Comparison of ENCODE assay signal across 12 mouse cellular contexts in genomic region chr19:57099094-57099357, GRCm38 (mm10).
DNase-seq lines count a peak whose midpoint lies in the region; ATAC-seq and TF ChIP-seq lines count a peak whose summit lies in the region.
"Had no signal": no experiment of that assay in that cellular context is flagged by ENCODE, and none has a peak within 500 bp of the region (broad histone marks: within the 10 kb centered on the region; RNA-seq: fewer than 3 reads in every experiment).

No protein-coding gene starts in this region.

- no peaks in the 10 kb centered on the region for H3K27me3 ChIP-seq in forebrain, embryonic 16.5 days (replicated peaks; ENCODE audit: control insufficient read depth, insufficient read depth, low read length)
- H3K27me3 ChIP-seq in forebrain, embryonic 14.5 days (replicated peaks; ENCODE audit: control insufficient read depth, insufficient read depth, low read length) = no peaks in the 10 kb centered on the region
- no peaks in the 10 kb centered on the region for H3K27me3 ChIP-seq in kidney, postnatal 0 days (ENCODE audit: insufficient read depth, low read length)
- H3K27me3 ChIP-seq in testis, adult 2 months (ENCODE audit: control insufficient read depth, insufficient read depth, low read length) = no peaks in the 10 kb centered on the region
- H3K27me3 ChIP-seq in stomach, postnatal 0 days (ENCODE audit: control insufficient read depth, insufficient read depth, low read length) = no peaks in the 10 kb centered on the region

- H3K9ac ChIP-seq in forebrain, embryonic 16.5 days (replicated peaks; ENCODE audit: low read depth, low read length) = no peak overlapping the region
- no peak overlapping the region for H3K9ac ChIP-seq in forebrain, embryonic 14.5 days (ENCODE audit: low read length)
- H3K9ac ChIP-seq in kidney, postnatal 0 days (ENCODE audit: low read depth, low read length) = no peak overlapping the region
- H3K9ac ChIP-seq in stomach, postnatal 0 days (ENCODE audit: low read length) = no peak overlapping the region
- H3K9ac ChIP-seq: liver, embryonic 14.5 days had no signal

- H3K4me1 ChIP-seq in forebrain, embryonic 16.5 days (replicated peaks; ENCODE audit: control insufficient read depth, insufficient read depth, low read length) = peaks cover 4% of the 10 kb centered on the region; the same call in 1 of the 2 replicates
- no peaks in the 10 kb centered on the region for H3K4me1 ChIP-seq in forebrain, embryonic 14.5 days (ENCODE audit: control insufficient read depth, insufficient read depth, low read length)
- peaks cover 30% of the 10 kb centered on the region; the same call in 1 of the 2 replicates for H3K4me1 ChIP-seq in kidney, postnatal 0 days (replicated peaks; ENCODE audit: insufficient read depth, low read length)
- H3K4me1 ChIP-seq in testis, adult 2 months (ENCODE audit: control insufficient read depth, insufficient read depth, low read length) = no peaks in the 10 kb centered on the region; the same call in 1 of the 2 replicates
- H3K4me1 ChIP-seq in stomach, postnatal 0 days (replicated peaks; ENCODE audit: control insufficient read depth, insufficient read depth) = peaks cover 14% of the 10 kb centered on the region

- no peak for ATAC-seq in forebrain, embryonic 16.5 days
- ATAC-seq in forebrain, embryonic 14.5 days = no peak
- ATAC-seq in kidney, postnatal 0 days (replicated peaks; ENCODE audit: low FRiP score, low read depth) = no peak
- peak; percentile 16; the same call in 1 of the 2 replicates for ATAC-seq in stomach, postnatal 0 days (ENCODE audit: low FRiP score, low TSS enrichment)

- no peak for DNase-seq in forebrain, embryonic 14.5 days (ENCODE audit: low spot score)
- no peak for DNase-seq in kidney, postnatal 0 days (ENCODE audit: low spot score)
- DNase-seq in kidney, adult 8-10 months = no peak
- DNase-seq in testis, postnatal 14 days (ENCODE audit: low spot score) = no peak
- no peak for DNase-seq in stomach, postnatal 0 days (ENCODE audit: low spot score)
- no peak for DNase-seq in frontal cortex, postnatal 36 days (ENCODE audit: low spot score in 2 of 2)
- DNase-seq: adrenal gland, postnatal 14 days; right cerebral cortex, postnatal 14 days; thymus, postnatal 14 days had no signal

- TF ChIP-seq EP300 in stomach, postnatal 0 days (optimal IDR thresholded peaks at IDR 0.05) = no peak

- H3K27ac ChIP-seq in forebrain, embryonic 16.5 days (ENCODE audit: low read length) = peak overlapping the region; percentile 44
- no peak overlapping the region for H3K27ac ChIP-seq in forebrain, embryonic 14.5 days (ENCODE audit: low read depth, low read length)
- peak overlapping the region; percentile 67 for H3K27ac ChIP-seq in kidney, postnatal 0 days
- H3K27ac ChIP-seq in testis, adult 2 months (ENCODE audit: control insufficient read depth, insufficient read depth, low read depth, low read length) = peak overlapping the region; percentile 52
- H3K27ac ChIP-seq in stomach, postnatal 0 days (replicated peaks) = peak overlapping the region; percentile 85
- H3K27ac ChIP-seq: liver, embryonic 14.5 days had no signal

- H3K4me2 ChIP-seq in forebrain, embryonic 16.5 days (ENCODE audit: low read length) = no peak overlapping the region
- no peak overlapping the region for H3K4me2 ChIP-seq in forebrain, embryonic 14.5 days (ENCODE audit: low read length)
- H3K4me2 ChIP-seq in kidney, postnatal 0 days (ENCODE audit: low read length) = no peak overlapping the region
- H3K4me2 ChIP-seq in stomach, postnatal 0 days (replicated peaks; ENCODE audit: low read depth) = no peak overlapping the region

- no peak for TF ChIP-seq POLR2A in testis, adult 2 months (IDR thresholded peaks at IDR 0.05; ENCODE audit: control insufficient read depth, low read depth, low read length)

- WGBS in forebrain, embryonic 16.5 days = 79% methylated on average over 4 of the region's 4 CpGs
- 95% methylated on average over 4 of the region's 4 CpGs for WGBS in forebrain, embryonic 14.5 days
- WGBS in kidney, postnatal 0 days = 69% methylated on average over 4 of the region's 4 CpGs
- WGBS in stomach, postnatal 0 days = 67% methylated on average over 4 of the region's 4 CpGs

- TF ChIP-seq CTCF in kidney, postnatal 0 days (IDR thresholded peaks at IDR 0.05; ENCODE audit: low read depth) = no peak
- no peak for TF ChIP-seq CTCF in testis, adult 2 months (IDR thresholded peaks at IDR 0.05; ENCODE audit: control insufficient read depth, insufficient read depth, insufficient replicate concordance, low read depth, low read length)
- no peak for TF ChIP-seq CTCF in stomach, postnatal 0 days (IDR thresholded peaks at IDR 0.05; ENCODE audit: low read depth)

- H3K4me3 ChIP-seq in forebrain, embryonic 16.5 days (replicated peaks; ENCODE audit: low read length) = no peak overlapping the region
- no peak overlapping the region for H3K4me3 ChIP-seq in forebrain, embryonic 14.5 days (ENCODE audit: low read depth, low read length)
- no peak overlapping the region for H3K4me3 ChIP-seq in kidney, postnatal 0 days (replicated peaks; ENCODE audit: low read depth, low read length)
- H3K4me3 ChIP-seq in testis, adult 2 months (ENCODE audit: control insufficient read depth, low read depth, low read length) = no peak overlapping the region
- H3K4me3 ChIP-seq in stomach, postnatal 0 days (ENCODE audit: low read depth, low read length) = no peak overlapping the region

- H3K36me3 ChIP-seq in forebrain, embryonic 16.5 days (ENCODE audit: control insufficient read depth, insufficient read depth) = no peaks in the 10 kb centered on the region
- H3K36me3 ChIP-seq in forebrain, embryonic 14.5 days (ENCODE audit: control insufficient read depth, insufficient read depth, low read length) = no peaks in the 10 kb centered on the region
- no peaks in the 10 kb centered on the region for H3K36me3 ChIP-seq in kidney, postnatal 0 days (ENCODE audit: insufficient read depth, low read length)
- H3K36me3 ChIP-seq in testis, adult 2 months (ENCODE audit: control insufficient read depth, insufficient read depth, low read length) = no peaks in the 10 kb centered on the region
- H3K36me3 ChIP-seq in stomach, postnatal 0 days (ENCODE audit: control insufficient read depth, insufficient read depth, low read length) = no peaks in the 10 kb centered on the region

- H3K9me3 ChIP-seq in forebrain, embryonic 16.5 days (ENCODE audit: control insufficient read depth, low read length) = no peaks in the 10 kb centered on the region
- H3K9me3 ChIP-seq in forebrain, embryonic 14.5 days (replicated peaks; ENCODE audit: control insufficient read depth, low read length) = no peaks in the 10 kb centered on the region
- no peaks in the 10 kb centered on the region for H3K9me3 ChIP-seq in kidney, postnatal 0 days (replicated peaks; ENCODE audit: low read length)
- H3K9me3 ChIP-seq in stomach, postnatal 0 days (ENCODE audit: control insufficient read depth, low read length) = no peaks in the 10 kb centered on the region
